Mouse (Mus musculus) stomach, postnatal 0 days (tissue): ENCODE measurements around the gene 6430550D23Rik.

Experiments used
- CTCF ChIP-seq: IDR thresholded peaks from 2 replicates; pipeline ENCODE4 v1.5.1; 2016; ENCODE audit warnings: antibody characterized with exemption, low read depth, mild to moderate bottlenecking, moderate library complexity
- EP300 ChIP-seq: optimal IDR thresholded peaks from 2 replicates; pipeline ENCODE3; 2016; ENCODE audit warnings: antibody characterized with exemption

GRCm38 (mm10) chr2:156021219-156021618, 13.4 kb upstream of the 6430550D23Rik start:
- no peak for TF ChIP-seq CTCF
- TF ChIP-seq EP300: no peak
